Mouse (Mus musculus) spleen, adult 12 weeks (tissue): Measurements from ENCODE around the gene Foxk2.

Source experiments
- DNase-seq: peaks from one replicate; pipeline ENCODE4 v3.0.0; 2022; ENCODE audit warnings: low spot score

Foxk2 gene

DNA sequence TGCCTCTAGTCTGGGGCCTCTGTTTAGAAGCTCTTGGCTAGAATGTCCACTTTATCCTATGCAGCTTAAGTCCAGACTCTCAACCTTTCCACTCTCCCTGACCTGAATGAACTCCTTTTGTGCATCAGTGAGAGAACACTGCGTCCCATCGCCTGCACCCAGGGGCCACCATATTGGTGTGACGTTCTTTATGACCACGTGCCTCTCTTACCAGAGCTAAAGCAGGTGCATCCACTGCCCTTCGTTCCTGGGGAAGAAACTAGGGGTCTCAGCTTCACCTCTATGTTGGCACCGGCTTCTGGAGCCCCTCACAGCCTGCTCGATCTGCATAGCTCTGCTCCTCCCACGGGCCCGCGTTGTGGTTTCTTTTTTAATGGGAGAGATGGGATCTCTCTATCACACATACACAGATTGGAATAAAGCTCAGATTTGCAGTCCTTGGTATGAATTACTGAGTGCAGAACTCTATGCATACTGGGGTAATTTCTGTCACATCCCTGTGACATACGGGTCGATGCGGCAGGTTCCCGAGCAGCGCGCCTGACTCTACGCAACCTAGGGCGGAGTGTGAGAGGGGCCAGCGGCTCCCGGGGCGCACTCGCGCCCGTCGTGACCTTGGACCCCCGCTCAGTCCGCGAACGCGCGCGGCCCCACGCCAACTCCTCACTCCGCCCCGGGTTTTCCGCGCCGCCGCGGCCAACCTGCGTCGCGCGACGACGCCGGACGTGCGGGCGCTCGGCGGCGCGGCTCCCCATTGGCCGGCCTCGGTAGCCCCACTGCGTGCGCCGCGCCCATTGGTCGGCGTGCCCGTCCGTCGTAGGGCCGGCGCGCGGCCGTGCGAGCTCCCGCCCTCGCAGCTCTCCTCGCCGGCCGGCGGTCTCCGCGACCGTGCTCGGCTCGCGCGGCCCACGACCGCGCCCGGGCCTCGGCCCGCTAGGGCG, at the start of gene Foxk2:
Gene Foxk2 (plus strand): TSS at position 831 of the 941 bp plus-strand sequence.
- DNase-seq: peak; percentile 85

DNA sequence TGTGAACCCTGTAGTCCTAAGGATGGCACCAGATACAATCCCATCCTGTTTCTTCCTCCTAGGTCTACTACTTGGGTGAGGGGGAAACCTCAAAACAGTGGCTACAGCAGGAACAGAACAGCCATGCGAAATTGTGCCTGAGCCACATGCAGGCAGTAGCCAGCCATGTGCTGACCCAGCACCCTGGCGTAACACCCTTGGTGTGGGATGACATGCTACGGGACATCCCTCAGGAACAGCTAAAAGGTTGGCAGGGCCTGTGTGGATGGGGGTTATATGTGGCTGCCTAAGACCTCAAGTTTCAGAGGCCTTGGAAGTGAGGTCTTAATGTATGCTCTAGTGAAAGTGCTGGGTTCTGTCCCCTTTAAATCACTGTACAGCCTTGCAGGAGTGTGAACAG, 43.0 kb upstream of the Foxk2 start:
- no peak for DNase-seq

DNA sequence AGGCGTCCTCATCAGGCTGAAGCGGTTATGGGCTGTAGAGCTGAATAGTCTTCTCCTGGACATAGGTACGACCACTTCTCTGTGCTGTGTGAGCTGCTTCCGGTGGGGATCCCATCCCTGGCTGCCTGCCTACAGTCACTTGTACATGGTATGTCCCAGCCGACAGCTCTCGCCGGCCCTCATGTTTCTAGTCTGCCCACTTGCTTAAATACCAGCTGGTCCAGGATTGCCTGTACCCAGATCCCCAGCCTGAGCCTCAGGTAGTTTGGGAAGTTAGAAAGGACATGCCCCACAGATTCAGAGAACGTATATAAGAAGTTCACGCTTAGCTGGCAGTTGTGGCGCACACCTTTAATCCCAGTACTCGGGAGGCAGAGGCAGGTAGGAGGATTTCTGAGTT, 40.0 kb upstream of the Foxk2 start:
- no peak for DNase-seq

DNA sequence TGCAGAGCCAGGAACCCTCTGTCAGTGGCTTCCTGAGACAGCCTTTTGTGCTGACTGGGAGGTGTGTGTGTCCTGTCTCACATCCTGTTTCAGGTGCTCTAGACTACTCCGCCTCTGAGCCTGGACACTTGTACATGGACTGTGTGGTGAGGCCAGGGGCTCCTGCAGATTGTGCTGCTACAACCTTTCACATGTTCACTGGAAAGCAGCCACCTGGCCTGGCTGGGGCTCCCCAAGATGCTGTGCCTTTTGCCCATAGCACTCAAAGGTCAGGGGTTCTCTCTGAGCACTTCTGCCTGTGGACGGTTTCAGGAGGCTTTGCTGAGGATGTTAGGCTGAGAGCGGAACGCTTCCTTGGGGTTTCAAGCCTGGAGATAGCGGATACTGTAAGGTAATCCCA, 39.0 kb upstream of the Foxk2 start:
- DNase-seq: no peak

DNA sequence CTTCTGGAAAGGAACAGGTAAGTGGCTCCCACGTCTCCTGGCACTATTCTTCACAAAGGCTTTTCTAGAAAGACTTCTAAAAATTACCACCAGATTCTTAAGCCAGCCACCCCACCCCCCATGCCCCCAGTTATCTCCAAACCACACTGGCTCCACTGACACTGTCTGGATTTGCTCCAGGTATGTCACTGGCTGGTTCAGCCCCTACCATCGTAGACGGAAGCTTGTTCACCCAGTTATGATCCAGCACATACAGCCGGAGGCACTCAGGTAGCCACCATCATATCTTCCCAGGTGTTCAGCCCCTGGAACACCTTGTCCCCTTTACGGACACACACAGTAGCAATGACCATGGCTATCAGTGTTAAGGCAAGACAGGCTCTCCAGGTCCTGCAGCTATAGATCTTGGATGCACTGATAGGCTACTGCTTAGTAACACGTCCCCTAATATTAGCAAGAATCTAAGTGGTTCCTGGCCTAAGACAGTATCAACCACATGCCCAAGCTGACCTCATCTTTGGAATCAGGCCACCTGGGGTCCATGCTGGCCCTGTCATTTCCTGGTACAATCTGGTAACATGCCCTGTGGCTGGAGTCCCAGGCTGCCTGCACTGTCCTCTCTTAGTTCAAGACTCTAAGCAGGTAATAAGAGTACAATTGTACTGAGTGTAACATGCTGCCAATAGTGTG, 38.3 kb upstream of the Foxk2 start:
- no peak for DNase-seq

DNA sequence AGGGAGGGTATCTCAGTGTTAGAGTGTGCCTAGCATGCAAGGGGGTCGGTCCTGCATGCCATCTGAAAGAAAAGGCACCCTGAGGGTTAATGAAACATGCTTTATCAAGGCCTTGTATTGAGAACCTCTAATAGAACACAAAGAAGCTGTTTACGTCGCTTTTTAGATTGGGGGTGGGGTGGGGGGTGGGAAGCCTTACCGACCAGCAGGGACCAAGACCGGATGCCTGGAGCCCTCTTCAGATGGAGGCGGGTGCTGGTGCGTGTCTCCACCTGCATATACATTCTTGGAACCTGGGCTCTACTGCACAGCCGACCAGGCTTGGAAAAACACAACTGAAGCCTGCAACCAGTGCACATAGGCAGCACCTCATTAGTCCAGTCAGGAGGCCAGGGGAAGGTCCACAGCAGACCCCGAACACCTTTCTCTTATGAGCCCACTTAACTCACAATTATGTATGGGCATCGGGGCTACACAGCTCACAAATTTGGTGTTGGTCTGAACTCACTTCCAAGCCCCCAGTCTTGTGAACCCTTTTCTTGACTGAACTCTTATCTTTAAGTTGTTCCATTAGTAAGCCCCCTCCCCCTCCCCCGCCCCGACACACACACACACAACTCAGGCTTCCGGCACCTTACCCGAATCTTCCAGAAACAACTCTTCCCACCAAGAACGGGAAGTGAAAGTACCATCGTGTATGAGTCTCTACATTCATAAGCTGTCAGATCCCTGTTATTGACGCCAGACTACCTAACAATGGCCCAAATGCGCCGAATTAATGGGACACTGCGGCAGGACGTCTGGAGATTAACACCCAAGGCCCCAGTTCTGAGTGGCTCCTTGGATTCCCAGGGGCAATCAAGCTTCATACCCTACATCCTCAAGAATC, 31.4 kb upstream of the Foxk2 start:
- no peak for DNase-seq

DNA sequence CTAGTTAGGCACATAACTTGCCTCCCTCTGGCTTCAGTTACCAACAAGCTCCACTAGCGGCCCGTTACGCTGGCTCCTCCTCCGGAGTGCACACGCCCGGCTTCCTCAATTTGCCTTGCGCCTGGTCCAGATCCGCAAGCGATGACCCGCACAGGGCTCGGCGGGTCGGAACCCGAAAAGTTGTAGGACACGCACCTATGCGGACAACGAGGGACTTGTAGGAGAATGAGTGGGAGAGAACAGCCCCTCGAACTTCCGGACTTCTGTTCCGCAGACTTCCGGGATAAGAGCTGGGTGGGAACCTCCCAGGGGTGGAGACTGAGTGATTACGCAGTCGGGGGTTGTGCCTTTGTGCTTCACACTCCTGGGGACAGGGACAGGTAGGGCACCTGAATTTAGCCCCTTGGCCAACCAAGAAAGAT, 30.8 kb upstream of the Foxk2 start, which contains the start of gene Cybc1:
Gene Cybc1 (minus strand): TSS at position 305 of the 422 bp plus-strand sequence.
- peak; percentile 73 for DNase-seq

DNA sequence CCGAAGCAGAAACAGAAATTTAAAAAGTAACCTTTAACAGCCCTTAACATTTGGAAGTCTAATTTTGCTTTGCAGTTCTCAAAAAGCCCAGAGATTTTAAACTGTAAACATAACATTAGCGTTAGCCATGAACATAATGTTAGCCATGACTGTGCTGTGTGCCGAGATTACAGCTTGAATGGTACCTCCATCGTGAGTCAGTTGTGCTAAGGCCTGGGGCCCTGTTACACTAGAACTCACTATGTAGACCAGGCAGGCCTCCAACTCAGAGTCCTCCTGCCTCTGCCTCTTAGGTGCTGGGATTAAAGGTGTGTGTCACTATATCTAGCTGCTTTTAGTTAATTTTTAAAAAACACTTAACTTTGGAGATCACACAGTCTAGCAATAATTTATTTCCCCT, 28.6 kb upstream of the Foxk2 start:
- DNase-seq: no peak

DNA sequence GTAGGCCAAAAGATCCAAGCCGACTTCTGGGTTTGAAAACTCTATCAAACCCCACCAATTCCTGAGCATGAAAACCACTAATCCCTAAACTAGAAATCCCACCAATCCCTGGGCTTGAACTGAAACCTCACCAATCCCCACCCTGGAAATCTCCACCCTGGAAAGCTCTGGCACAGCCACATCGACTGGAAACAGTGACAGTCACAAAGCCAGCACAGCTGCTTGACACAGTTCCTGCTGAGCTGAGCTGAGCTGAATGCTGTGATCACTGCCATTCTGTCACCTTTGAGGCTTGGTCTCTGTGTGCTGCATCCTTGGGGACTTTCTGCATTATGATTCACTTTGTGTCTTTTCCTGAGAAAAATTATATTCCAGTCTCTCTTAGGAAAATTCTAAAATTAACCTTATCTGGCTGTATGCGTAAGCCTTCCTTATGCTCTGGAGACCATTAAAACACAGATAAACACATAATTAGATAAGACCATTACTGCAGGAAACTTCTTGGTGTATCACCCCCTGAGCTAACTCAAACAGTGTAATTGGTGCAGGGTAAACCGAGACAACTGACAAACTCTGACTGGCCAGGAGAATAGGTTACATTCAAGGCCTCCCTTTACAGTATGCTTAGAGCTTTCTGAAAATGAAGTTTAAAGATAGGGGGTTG, 28.0 kb upstream of the Foxk2 start:
- DNase-seq: no peak

DNA sequence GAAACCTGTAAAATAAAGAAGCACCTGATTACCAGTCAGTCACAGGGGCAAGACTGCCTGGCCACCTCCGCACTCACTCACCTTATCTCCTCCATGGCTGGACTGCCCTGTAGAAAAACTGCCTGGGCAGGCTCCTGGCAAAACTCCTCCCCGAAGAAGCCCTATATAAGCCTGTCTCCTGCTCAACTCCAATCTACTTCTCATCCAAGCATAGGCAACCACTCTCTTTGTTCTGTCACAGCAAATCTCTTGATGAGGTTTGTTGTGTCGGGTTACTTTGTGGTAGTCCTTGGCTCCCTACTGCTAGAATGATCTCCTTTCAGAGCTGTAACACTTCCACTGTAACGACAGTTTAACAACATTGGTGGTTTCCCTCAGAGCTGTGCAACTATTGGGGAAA, 27.1 kb upstream of the Foxk2 start:
- no peak for DNase-seq

DNA sequence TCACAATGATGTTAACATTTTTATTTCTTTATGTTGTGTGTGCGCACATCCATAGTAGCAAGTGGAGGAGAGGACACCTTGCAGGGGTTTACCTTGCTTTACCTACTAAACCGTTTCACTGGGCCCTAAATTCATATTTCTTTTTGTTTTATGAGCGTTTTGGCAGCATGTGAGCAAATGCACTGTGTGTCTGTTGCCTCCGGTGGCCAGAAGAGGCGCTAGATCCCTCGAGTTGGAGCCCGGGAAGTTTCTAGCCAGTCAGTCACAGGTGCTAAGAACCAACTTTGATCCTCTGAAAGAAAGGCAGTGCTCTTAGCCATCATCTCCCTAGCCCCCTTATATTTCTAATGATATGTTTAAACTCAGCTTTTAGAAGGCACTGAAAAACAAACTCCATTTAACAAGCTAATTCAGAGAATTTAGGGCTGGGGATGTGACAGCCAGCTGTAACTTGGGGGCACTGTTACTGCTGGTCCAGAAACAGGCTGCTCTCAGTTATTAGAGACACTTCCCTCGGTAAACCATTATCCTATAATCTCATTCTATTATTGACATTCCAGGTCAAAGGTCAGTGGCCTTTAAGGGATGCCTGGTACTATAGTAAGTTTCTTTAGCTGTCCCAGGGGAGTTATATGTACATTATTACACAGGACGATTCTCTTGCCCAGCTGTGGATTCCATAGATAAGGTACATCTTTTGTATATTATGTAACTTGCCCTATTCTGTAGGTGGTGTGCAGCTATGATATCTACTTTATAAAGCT, 24.1 kb upstream of the Foxk2 start:
- DNase-seq: peak; percentile 40

DNA sequence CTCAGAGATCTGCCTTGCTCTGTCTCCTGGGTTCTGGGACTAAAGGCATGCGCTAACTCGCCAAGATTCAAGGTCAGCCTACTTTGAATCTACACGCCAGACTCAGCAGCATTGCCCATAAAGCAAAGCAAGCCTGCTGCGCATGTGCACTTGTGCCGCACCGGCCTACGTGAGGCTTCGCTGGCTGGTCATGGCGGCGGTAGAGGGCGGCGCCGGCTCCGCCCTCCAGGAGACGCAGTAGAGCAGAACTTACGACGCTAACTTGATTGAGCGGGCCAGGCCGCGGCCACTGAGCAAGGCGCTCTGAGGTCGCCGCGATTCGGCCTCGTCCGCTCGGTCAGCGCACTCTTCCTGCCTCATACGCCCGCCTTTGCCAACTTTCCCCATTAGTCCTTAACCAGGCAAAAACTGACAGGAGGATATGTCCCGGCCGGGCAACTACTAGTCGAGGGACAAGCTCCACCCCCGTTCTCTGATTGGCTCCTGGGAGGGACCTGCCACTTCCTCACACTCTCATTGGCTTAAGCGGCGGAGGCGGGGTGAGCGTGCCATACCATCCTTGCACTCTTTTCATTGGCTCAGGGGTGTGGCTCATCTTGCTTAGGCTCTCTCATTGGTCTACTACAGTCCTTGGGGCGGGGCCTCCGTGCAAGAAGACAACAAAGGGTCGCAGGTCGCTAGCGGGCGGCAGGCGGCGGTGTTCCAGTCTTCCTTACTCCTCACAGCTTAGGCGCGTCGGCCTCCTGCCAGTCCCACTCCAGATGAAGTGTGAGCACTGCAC, 23.0 kb upstream of the Foxk2 start, which contains the start of gene Narf:
Gene Narf (plus strand): TSS at position 690 of the 781 bp plus-strand sequence.
- DNase-seq: peak; percentile 99

DNA sequence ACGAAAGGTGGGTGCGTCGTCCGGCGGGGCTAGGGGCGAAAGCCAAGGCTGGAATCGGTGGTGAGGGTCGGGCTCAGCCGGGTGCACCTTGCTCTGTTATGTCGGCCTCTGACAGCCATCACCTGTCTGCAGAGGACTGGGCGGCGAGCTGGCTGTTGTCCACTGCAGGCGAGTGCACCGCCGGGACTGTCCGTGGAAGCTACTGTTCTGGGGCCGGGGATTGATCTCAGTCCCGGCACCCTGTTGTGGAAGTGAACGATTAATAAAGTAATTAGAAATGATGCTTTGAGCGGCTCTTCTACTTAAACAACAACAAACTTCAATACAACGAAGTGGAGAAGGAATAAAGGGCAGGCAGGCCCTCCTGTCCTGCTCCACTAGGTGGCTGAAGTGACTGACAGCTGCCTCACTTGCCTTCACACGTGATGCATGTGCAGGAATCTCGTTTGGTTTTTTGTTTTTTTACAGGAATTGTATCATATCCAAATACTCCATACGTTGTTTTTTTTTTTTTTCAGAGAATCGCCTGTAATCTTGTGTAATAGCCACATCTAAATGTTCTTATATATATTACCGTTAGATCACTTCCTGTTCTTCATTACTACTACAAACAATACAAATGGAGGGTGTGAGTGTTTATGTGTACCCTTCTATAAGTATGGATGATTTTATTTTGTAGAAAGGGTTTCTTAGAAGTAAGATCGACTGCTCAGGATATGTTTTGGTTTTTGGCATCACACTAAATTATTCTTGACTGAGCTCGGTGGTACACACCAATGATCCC, 22.3 kb upstream of the Foxk2 start:
- DNase-seq: no peak

DNA sequence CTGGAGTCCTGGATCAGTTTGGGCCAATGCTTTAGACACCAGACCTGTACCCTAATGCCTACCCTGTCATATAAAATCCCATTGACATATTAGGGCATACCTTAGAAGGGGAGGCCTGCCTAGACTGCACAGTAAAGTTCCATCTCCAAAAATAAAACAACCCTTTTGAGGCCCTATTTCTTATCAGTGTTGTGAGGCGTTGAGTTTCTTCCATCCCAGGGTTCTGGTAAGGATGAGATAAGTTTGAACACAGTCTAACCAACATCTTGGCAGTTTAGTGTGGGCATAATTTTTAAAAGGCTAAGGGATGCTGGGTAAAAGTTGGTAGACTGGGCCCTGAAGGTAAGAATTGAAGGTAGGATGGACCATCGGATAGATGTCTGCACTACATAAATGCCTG, 20.1 kb upstream of the Foxk2 start:
- peak; percentile 44 for DNase-seq

DNA sequence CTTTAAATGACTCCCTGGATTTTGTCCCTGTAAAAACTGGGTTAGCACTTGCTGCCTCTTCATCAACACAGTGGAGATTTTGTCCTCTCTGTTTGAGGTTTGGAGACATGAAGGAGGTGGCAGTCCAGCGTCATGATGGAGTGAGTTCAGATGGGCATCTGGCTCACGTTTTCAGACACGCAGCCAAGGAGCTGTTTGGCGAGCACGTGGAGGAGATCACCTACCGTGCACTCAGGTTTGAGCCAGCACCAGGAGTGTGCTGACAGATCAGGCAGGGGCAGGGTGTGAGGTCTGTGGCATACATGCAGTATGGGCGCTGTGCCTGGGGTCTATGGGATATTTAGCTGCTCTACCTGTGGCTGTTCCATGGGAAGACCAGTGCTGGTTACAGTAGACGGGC, 9.6 kb upstream of the Foxk2 start:
- DNase-seq: no peak

DNA sequence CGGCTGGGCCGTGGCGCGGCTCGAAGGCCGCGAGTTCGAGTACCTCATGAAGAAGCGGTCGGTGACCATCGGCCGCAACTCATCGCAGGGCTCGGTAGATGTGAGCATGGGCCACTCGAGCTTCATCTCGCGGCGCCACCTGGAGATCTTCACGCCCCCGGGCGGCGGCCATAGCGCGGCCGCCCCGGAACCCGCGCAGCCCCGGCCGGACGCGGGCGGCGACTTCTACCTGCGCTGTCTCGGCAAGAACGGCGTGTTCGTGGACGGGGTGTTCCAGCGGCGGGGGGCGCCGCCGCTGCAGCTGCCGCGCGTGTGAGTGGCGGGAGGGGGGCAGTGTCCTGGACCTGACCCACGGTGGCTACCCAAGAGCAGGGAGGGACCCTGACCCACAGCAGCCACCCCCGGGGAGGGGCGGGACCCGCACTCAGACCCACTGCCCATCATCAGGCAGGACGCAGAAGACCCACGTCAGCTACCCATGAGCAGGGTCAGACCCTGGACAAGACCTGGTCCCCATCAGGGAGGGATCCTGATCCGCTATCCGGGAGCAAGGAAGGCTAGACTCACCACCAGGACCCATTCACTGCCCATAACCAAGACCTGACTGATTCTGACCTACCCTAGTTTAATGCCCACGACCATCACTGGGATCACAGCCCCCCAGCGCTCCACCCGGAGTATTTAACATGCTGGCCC, 569 bp downstream of the Foxk2 start:
- DNase-seq: peak; percentile 27

DNA sequence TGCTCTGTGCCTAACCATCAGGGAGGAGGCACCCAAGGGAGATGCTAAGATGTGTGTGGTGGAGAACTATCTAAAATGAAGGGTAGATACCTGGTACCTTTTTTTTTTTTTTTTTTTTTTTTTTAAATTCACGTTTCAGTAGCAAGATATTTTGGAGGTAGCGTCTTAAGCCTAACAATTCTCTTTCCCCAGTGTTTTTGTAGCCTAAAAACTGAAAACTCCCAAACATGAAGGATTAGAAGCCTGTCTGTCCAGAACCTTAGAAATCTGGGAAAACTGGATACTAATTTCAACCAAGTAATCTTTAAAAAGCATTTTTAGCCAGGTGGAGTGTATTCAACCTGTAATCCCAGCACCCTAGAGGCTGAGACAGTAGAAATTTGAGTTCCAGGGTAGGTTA, 1.3 kb downstream of the Foxk2 start:
- DNase-seq: no peak

DNA sequence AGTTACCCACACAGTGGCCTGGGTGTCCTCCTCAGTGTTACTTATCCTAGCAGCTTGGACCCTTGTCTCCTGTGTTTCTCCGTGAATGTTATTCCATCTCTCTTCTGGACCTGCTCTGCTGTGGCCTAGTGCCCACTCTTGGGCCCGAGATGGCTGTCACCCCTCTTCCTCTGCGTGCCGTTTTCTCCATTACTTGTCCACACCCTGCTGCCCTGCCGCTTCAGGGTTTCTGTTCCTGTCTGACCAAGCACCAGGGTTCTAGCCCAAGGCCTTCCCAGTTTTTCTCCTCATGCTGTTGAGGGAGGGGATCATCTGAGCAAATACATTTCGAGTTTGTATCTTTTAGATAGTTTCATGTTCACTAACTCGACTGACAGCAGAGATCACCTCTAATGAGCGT, 17.7 kb downstream of the Foxk2 start:
- DNase-seq: no peak

DNA sequence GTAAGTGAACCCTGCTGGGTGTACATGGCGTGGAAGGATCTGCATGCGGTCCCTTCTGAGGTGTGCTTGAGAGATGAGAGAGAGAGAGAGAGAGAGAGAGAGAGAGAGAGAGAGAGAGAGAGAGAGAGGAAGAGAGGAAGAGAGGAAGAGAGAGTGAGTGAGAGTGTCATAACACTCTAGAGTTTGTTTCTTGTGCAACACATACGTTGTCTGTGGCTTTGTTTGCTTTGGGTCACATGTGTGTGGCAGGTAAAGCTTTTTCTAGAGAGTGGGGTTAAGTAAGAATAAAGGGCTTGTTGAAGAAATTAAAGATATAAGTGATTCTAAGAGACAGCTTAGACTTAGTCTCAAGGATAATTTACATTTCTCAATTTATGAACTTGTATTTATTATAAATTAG, 18.2 kb downstream of the Foxk2 start:
- no peak for DNase-seq
